Mouse (Mus musculus) lung, postnatal 25 days (tissue): ENCODE results near the gene Deaf1.

Experiments
- DNase-seq: peaks from one replicate; pipeline ENCODE4 v3.0.0; 2022; ENCODE audit warnings: low spot score

Deaf1 gene

GRCm38 (mm10) chr7:141339215-141339920 lies 11.9 kb upstream of the Deaf1 start:
- DNase-seq: no peak

DNA sequence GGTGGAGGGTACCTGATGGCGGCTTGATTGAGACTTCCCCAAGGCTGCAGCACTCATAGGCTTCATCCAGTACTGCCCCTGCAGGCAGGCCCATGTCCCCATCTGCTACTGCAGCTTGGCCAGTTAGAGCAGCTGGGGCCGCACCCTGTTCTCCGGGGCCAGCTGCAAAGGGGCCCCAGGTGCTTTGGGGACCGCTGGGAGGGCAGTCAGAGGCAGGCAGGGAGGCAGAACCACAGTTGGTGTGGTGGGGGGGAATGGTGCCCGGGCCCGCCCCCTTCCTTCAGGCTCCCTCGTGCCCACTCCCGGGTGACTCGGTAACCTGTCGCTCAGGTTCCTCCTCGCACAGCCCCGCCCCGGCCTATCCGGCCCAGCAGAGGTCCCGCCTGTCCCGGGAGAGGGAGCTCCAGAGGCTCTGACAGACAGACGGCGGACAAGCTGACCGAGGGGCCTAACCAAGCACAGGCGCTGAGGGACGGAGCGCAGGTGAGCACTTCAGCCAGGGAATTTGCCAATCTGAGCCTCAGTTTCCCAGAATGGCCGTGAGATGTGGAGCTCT lies 11.2 kb upstream of the Deaf1 start, which contains the start of gene Eps8l2:
Gene Eps8l2 (plus strand): TSS at position 305 of the 556 bp plus-strand sequence.
- DNase-seq: peak; percentile 84

DNA sequence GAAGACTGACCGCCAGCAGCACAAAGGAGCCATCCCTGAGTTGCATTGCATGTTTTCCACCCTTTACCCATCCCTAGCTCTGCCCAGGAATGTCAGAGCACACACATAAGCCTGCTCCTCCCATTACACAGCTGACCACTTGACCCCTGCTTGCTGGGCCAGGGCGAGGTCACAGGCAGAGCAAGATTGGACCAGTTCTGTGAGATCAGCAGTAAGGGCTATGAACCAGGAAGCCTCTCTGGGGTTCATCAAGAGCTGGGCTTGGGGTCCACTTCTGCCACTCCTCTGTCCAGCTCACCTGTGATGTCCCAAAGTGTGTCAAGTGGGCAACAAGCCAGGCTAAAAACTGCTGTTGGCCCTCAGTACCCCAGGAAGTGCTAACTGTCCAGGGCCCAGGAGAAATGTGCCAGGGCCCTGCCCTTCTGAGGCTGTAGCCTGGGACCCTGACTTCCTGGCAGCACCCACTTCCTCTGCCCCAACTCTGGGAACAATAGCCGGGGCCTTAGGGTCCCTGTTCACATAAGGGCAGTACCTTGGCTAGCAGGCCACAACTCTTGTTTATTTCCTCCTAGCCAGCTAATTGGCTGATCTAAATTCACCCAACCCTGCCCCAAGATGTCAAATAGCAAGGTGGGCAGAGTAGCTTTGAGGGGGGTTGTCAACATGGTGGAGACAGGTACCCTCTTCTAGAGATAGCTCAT lies 10.4 kb upstream of the Deaf1 start:
- DNase-seq: peak; percentile 42

DNA sequence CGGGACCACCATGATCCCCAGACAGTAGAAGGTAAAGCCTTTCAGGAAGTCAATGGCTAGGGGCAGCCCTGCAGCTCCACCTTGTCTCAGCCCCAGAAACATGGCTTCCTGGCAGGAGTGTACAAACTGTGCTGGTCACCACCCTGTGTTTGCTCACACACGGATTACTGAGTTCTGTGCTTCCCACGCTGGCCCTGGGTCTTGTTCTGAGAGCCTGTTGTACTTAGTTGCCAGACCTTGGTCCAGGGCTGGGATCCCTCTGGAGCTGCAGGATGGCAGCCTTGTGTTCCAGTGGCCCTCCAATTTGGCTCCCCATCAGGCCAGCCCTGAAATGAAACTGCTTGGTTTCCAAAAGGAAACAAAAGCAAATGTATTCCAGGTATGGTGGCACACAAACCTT lies 8.8 kb upstream of the Deaf1 start:
- DNase-seq: no peak

DNA sequence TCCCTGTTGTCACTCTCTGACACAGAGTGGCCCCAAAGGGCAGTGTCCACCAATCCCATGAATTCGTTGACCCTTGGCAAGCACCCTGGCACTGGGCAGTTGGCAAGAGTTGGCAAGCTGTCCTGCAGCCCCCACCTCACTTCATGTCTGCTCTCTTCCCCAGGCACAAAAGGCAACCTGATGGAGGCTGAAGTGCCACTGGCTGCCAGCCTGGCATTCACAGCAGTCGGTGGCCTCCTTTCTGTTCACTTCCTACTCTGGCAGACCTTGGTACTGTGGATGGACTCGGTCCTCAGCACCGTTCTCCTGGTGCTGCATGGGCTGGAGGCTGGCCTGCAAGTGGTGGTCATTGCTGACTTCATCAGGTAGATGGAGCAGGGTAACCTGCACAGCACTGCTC lies 8.2 kb upstream of the Deaf1 start:
- no peak for DNase-seq

GRCm38 (mm10) chr7:141335044-141335579 lies 7.6 kb upstream of the Deaf1 start:
- no peak for DNase-seq

DNA sequence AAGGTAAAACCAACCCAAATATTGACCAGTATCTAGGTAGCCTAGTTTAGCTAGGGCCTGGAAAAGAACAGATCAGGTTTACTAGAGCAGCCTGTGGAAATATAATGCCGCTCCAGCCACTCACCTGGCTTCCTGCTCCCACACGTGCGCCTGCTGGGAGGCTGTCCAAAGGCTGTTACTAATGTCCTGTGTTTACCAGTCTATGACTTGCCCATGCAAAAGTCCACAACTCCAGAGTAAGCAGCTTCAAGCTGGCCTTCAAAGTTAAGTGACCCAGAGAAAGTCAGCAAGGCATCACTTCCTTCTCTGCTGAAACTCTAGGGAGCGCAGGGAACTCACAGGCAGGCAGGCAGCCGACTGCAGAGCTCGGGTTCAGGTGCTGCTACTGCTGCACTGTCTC lies 4.5 kb upstream of the Deaf1 start:
- DNase-seq: peak; percentile 53

DNA sequence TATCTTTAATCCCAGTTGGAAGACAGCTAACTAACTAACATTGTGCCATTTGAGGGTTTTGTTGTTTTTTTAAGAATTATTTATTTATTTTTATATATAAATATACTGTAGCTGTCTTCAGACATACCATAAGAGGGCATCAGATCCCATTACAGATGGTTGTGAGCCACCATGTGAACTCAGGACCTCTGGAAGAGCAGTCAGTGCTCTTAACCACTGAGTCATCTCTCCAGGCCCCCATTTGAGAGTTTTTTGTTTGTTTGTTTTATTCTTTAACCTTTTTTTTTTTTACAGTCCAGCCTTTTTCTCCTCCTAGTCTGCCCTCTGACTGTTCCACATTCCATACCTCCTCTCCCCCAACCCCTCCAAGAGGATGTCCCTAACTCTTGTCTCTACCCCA lies 3.2 kb upstream of the Deaf1 start:
- no peak for DNase-seq

DNA sequence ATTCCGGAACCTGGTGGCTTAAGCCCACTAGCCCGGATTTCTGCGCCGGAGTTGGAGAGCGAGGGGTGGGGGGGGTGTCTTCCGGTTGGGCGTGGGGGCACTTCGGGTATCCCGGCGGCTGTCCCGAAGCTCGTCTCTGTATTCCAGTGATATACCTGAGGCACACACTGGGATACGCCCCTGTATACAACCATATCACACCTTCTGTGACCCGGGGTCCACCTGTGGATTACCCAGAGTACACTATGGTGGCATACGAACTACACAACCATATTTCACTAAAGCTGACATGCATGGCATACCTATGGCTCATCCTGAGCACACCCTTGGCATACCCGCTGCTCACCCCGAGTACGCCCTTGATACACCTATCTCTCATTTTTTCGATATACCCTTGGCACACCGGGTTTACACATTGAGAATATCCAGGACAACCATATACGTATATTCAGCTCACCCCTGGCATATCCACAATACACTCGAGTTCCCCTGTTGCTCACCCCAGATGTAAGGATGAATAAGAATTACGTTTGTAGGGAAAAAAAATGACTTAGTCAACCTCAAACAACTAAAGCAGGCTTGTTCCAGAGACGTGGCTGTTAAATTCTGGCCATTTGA lies 992 bp upstream of the Deaf1 start:
- DNase-seq: no peak

DNA sequence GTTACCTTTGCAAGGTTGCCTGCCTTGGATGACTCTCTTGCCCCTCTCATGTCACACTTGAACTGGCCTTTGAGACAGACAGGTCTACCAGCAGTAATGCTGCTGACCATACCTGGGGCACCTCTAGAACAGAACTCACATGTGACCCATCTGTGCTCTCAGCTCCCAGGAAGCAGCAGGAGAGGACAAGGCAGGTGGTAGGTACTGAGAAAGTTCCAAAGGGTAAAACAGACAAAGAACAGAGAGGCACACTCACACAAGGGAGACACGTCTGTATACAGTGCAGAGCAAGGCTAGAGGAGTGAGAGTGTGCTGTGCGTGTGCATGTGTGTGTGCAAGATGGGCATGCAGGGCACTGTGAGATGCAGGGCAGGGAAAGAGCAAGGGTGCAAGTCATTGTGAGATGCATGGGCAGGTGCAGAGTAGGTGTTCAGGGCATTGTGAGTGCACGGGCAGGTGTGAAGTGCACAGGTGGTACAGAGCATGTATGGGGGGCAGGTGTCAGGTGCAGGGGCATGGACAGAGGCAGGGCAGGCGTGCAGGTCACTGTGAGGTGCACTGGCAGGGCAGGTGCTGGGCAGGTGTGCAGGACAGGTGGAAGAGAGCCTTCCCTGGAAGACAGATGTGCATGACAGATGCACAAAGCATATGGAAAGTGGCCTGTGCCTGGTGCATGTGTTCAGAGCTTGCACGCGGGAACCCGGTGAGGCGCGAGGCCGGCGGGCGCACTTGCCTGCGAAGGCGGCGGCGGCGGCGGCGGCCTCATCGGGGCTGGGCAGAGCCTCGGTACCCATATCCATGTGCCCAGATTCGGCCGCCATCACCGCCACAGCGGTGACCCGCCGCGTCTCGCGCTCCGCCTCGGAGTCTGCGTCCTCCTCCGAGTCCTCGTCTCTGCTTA lies 694 bp downstream of the Deaf1 start:
- no peak for DNase-seq

DNA sequence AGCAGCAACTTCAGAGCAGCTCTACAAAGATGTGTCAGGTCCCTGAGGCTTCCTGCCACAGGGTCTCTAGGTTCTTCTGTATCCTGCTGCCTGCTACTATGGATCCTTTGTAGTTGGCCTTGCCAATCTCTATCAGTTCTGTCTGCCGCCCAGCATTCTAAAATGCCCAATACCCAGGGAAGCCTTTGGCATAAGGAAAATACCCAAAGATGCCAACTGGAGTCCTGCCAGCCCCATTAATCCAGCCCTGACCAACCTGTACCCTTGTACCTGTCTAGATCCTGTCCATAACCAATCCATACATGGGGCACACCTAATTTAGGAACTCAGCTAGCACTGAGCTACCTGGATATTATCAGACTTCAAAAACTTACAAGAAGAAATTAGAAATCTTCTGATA lies 2.8 kb downstream of the Deaf1 start:
- no peak for DNase-seq

GRCm38 (mm10) chr7:141319446-141319845 lies 8.0 kb downstream of the Deaf1 start:
- no peak for DNase-seq

- no peak for DNase-seq
Measured at GRCm38 (mm10) chr7:141317619-141318132, 9.8 kb downstream of the Deaf1 start.

GRCm38 (mm10) chr7:141315974-141316373 lies 11.5 kb downstream of the Deaf1 start:
- DNase-seq: peak; percentile 45

- no peak for DNase-seq
Measured at GRCm38 (mm10) chr7:141315076-141315475, 12.4 kb downstream of the Deaf1 start.

GRCm38 (mm10) chr7:141314416-141314815 lies 13.1 kb downstream of the Deaf1 start:
- DNase-seq: no peak

- DNase-seq: no peak
Measured at GRCm38 (mm10) chr7:141304537-141304936, 23.0 kb downstream of the Deaf1 start.

- DNase-seq: peak; percentile 18
Measured at GRCm38 (mm10) chr7:141302702-141303268, 24.7 kb downstream of the Deaf1 start.

- DNase-seq: no peak
Measured at GRCm38 (mm10) chr7:141301386-141301785, 26.1 kb downstream of the Deaf1 start.

DNA sequence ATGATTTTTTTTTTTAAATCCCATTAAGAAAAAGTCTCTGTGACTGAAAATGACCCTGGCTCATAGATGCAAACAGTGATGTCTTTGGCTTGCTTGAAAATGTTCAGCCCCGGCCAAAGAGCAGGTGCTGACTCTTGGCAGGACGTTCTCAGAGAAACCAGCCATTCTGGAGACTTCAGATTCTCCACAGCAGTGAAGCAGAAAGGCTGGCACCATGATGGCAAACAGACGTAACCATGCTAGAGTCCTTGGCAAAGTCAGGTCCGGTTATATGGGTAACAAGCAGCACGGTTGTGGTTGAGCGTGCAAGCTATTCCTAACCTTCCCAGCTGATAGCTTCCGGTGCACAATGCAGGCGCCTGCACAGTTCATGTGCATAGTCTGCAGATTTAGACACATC lies 28.3 kb downstream of the Deaf1 start:
- DNase-seq: no peak
